Mouse (Mus musculus) hindbrain, embryonic 12.5 days (tissue): ENCODE results near the gene Rnasek. TPM values are rescaled to one million over a fixed set of nuclear protein-coding genes. Genes with fewer than 3 reads are reported as not detected.

Source experiments
- ATAC-seq: fragments of 200-750 bp; cut with Nextera tagmentation; 2 replicates; pipeline ENCODE4 v1.8.0; 2017; ENCODE audit warnings: moderate TSS enrichment; ENCODE audit not compliant: low FRiP score
- H3K27ac ChIP-seq: fragments of 300-500 bp; sonication (generic); 2 replicates; pipeline ENCODE4 v1.5.1; 2016; ENCODE audit warnings: mild to moderate bottlenecking
- H3K27me3 ChIP-seq: fragments of 300-500 bp; sonication (generic); 2 replicates; pipeline ENCODE4 v1.6.1; 2016; ENCODE audit warnings: mild to moderate bottlenecking
- H3K36me3 ChIP-seq: fragments of 300-500 bp; sonication (generic); 2 replicates; pipeline ENCODE4 v1.6.1; 2016; ENCODE audit warnings: mild to moderate bottlenecking
- H3K4me1 ChIP-seq: fragments of 300-500 bp; sonication (generic); 2 replicates; pipeline ENCODE4 v1.6.1; 2016
- H3K4me2 ChIP-seq: fragments of 300-500 bp; sonication (generic); replicated peaks from 2 replicates; pipeline ENCODE4 v1.6.1; 2016; ENCODE audit warnings: mild to moderate bottlenecking
- H3K4me3 ChIP-seq: fragments of 300-500 bp; sonication (generic); 2 replicates; pipeline ENCODE4 v1.5.1; 2016; ENCODE audit warnings: mild to moderate bottlenecking
- H3K9ac ChIP-seq: fragments of 300-500 bp; sonication (generic); 2 replicates; pipeline ENCODE4 v1.6.1; 2016; ENCODE audit warnings: mild to moderate bottlenecking, moderate library complexity
- H3K9me3 ChIP-seq: fragments of 300-500 bp; sonication (generic); replicated peaks from 2 replicates; pipeline ENCODE4 v1.6.1; 2016; ENCODE audit warnings: mild to moderate bottlenecking
- WGBS: fragments of 180-500 bp; shearing (Covaris S2); methylation state at CpG from one replicate; pipeline ENCODE4 v1.1.7; 2016; 5-methylcytosine and 5-hydroxymethylcytosine counted together
- microRNA counts: library from miRNA; unstranded; fragments of <30 nt; microRNA quantifications from one replicate; lab custom pipeline; 2017
- microRNA-seq: library from miRNA; unstranded; fragments of <30 nt; microRNA quantifications from one replicate; pipeline ENCODE4, GENCODE M21; 2017
- polyA plus RNA-seq: library from polyadenylated mRNA; unstranded; fragments of >200 nt; fragmentation: Nextera tagmentation; extraction: Ambion mirVana; gene quantifications from 2 replicates; pipeline ENCODE4 v1.2.1, GENCODE M21; 2016

The Rnasek gene
- polyA plus RNA-seq, 1 experiment from 2014 or later = 200 TPM

DNA sequence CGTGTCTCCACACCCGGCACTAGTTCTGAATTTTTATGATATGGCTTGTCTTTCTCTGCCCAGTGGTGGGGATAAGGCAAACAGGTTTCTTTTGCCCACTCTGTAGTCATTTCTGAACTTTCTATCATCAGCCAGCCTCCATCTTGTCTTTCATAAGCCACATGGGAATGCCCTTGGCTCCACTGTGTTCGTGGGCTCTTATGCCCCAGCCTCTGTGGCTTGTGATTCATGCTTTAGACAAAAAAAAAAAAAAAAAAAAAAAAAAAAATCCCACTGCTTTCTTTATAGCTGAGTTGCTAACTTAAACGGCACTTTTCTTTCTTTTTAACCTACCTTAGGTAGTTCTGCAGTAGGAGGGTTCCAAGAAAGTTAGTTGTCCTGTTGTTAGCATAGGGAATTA lies 47.5 kb downstream of the Rnasek start:
- no peaks in the 10 kb centered on the region; the same call in 1 of the 2 replicates for H3K4me1 ChIP-seq
- H3K27me3 ChIP-seq = no peaks in the 10 kb centered on the region
- H3K9me3 ChIP-seq = no peaks in the 10 kb centered on the region
- 85% methylated on average over 4 of the region's 4 CpGs for WGBS
- H3K36me3 ChIP-seq = no peaks in the 10 kb centered on the region
- no peak overlapping the region for H3K4me3 ChIP-seq
- H3K4me2 ChIP-seq = no peak overlapping the region
- H3K9ac ChIP-seq = no peak overlapping the region
- no peak for ATAC-seq
- H3K27ac ChIP-seq = no peak overlapping the region

DNA sequence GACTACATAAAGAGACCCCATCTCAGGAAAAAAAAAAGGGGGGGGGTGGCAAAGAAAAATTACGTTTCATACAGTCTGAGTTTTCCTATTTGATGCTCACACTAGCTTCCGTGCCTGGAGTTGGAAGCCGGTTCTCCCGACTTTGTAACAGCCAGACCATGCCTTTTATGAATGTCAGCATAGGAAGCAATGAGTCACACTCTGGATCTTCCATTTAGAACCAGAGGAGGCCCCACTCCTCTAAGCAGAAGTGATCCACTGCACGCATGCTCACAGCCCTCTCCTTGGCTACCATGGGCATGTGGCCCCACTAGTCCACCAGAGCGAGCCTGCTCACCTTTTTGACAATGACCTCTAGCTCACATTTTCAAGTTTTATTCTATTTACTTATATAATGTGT lies 48.5 kb downstream of the Rnasek start:
- Histone ChIP-seq H3K4me3 (no peak overlapping the region), H3K4me2 (no peak overlapping the region), H3K36me3 (no peaks in the 10 kb centered on the region), H3K9me3 (no peaks in the 10 kb centered on the region), H3K9ac (no peak overlapping the region), H3K27me3 (no peaks in the 10 kb centered on the region), H3K4me1 (no peaks in the 10 kb centered on the region; the same call in 1 of the 2 replicates), H3K27ac (no peak overlapping the region)
- 81% methylated on average over 6 of the region's 6 CpGs for WGBS
- ATAC-seq = no peak

DNA sequence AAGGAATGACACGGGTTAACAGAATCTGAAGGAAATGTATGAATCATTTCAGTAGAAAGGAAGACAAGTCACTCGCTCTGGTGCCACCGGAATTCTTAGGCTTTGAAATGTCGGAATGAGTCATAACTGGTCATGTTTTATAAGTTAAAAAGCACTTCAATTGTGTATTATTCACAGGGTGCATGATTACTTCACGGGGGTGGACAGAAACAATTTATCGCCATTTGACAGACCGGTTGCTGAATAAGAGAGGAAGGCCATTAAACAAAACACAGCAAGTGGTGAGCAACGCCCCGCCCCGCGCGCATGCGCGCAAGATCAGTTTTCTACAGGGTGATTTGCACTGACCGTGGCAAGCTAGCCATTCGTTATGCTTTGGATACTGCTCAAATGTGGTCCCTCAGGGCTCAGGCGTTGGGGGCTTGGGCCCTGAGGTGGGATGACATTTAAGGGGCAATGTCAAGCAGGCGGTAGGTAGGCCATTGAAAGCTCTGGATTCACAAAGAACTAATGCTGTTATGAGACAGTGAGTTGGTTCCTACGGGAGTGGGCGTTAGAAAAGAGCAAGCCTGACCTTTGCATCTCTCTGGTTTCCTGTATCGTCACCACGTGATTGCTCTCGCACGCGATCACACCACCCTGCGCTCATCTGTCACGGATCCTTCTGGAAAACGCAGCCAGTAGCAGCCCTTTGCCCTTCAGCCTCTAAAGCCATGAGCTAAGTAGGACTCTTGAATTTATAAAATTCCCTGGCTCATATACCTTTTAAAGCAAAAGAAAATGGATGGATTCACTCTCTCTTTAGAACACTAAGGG lies 50.1 kb downstream of the Rnasek start:
- H3K27me3 ChIP-seq = no peaks in the 10 kb centered on the region
- H3K4me3 ChIP-seq = no peak overlapping the region
- no peaks in the 10 kb centered on the region; the same call in 1 of the 2 replicates for H3K4me1 ChIP-seq
- H3K36me3 ChIP-seq = no peaks in the 10 kb centered on the region
- H3K27ac ChIP-seq = no peak overlapping the region
- 80% methylated on average over 28 of the region's 28 CpGs for WGBS
- no peak overlapping the region for H3K9ac ChIP-seq
- H3K9me3 ChIP-seq = no peaks in the 10 kb centered on the region
- H3K4me2 ChIP-seq = no peak overlapping the region
- ATAC-seq = no peak

MicroRNAs within 50 kb of the gene (microRNA counts, 519-probe panel; counts per million panel counts)
- microRNA mmu-miR-195 (lab: Ali Mortazavi, UCI) (470 counts per million, percentile 58 among the panel's probes with 10 or more counts), microRNA mmu-miR-497 (lab: Ali Mortazavi, UCI) (470 counts per million, percentile 58 among the panel's probes with 10 or more counts)

Small RNA genes lying within 50 kb of the gene (microRNA-seq; reads per million reads assigned to microRNA genes)
- gene Mir195a = 387 reads per million, percentile 63 among the genes with 10 or more reads in this experiment
- gene Mir497 = not detected
- not detected for gene Mir497b

Other genes with a start within 250 kb of the Rnasek start
- gene Gabarap, start 248.7 kb downstream of the Rnasek start, polyA plus RNA-seq = 598 and 607 TPM in 2 replicates
- gene Phf23, start 244.1 kb downstream of the Rnasek start, polyA plus RNA-seq = 87.8 and 96.2 TPM in 2 replicates
- 45.9 and 46.4 TPM in 2 replicates for gene Dvl2, start 239.2 kb downstream of the Rnasek start, polyA plus RNA-seq
- gene Acadvl, start 224.4 kb downstream of the Rnasek start, polyA plus RNA-seq = 59.8 and 61.9 TPM in 2 replicates
- gene Dlg4, start 222.9 kb downstream of the Rnasek start, polyA plus RNA-seq = 23.0 and 28.5 TPM in 2 replicates
- 0.56 and 0.89 TPM in 2 replicates for gene Asgr1, start 185.8 kb downstream of the Rnasek start, polyA plus RNA-seq
- gene Asgr2, start 147.2 kb downstream of the Rnasek start, polyA plus RNA-seq = not detected in 2 replicates
- gene Mgl2, start 109.5 kb downstream of the Rnasek start, polyA plus RNA-seq = 0.50 and 0.77 TPM in 2 replicates
- gene Clec10a, start 83.6 kb downstream of the Rnasek start, polyA plus RNA-seq = 0.71 and 2.6 TPM in 2 replicates
- 2.4 and 2.6 TPM in 2 replicates for gene Slc16a11, start 27.1 kb downstream of the Rnasek start, polyA plus RNA-seq
- 16.4 and 20.8 TPM in 2 replicates for gene Slc16a13, start 18.8 kb downstream of the Rnasek start, polyA plus RNA-seq
- gene Bcl6b, start 10.0 kb downstream of the Rnasek start, polyA plus RNA-seq = 5.4 and 8.3 TPM in 2 replicates
- 197 and 210 TPM in 2 replicates for gene 0610010K14Rik, start 1.9 kb downstream of the Rnasek start, polyA plus RNA-seq
- gene Gm21988, start within 50 bp of the Rnasek start, polyA plus RNA-seq = 11.3 and 14.6 TPM in 2 replicates
- gene Alox12, start 15.5 kb upstream of the Rnasek start, polyA plus RNA-seq = 2.2 and 3.3 TPM in 2 replicates
- gene Alox12e, start 82.8 kb upstream of the Rnasek start, polyA plus RNA-seq = not detected in 2 replicates
- 0.09 TPM in 1 of 2 replicates, not detected in the other for gene Alox15, start 112.2 kb upstream of the Rnasek start, polyA plus RNA-seq
- 40.2 and 40.4 TPM in 2 replicates for gene Pelp1, start 170.2 kb upstream of the Rnasek start, polyA plus RNA-seq
- 36.5 and 36.8 TPM in 2 replicates for gene Arrb2, start 192.8 kb upstream of the Rnasek start, polyA plus RNA-seq
- 32.7 and 36.1 TPM in 2 replicates for gene Med11, start 212.1 kb upstream of the Rnasek start, polyA plus RNA-seq
- gene Zmynd15, start 219.6 kb upstream of the Rnasek start, polyA plus RNA-seq = 0.60 and 1.1 TPM in 2 replicates
- 2.0 and 2.1 TPM in 2 replicates for gene Cxcl16, start 220.1 kb upstream of the Rnasek start, polyA plus RNA-seq